Mouse (Mus musculus) small intestine, adult 2 months (tissue): ENCODE data around the gene Vars2. TPM values are rescaled to one million over a fixed set of nuclear protein-coding genes. Genes with fewer than 3 reads are reported as not detected.

Experiments used
- H3K27ac ChIP-seq: fragments of 200-500 bp; 2 replicates; pipeline ENCODE4 v1.5.1; 2012; ENCODE audit warnings: low read depth, low read length, control low read depth, inconsistent platforms; ENCODE audit not compliant: insufficient read depth
- H3K27me3 ChIP-seq: fragments of 200-500 bp; 2 replicates; pipeline ENCODE4 v1.6.1; 2012; ENCODE audit warnings: mild to moderate bottlenecking, moderate library complexity, low read length, inconsistent platforms; ENCODE audit not compliant: control insufficient read depth, insufficient read depth
- H3K36me3 ChIP-seq: fragments of 200-500 bp; 2 replicates; pipeline ENCODE4 v1.6.1; 2012; ENCODE audit warnings: mild to moderate bottlenecking, low read length, control low read depth, inconsistent platforms; ENCODE audit not compliant: control insufficient read depth, insufficient read depth
- H3K4me1 ChIP-seq: fragments of 200-500 bp; 2 replicates; pipeline ENCODE4 v1.6.1; 2012; ENCODE audit warnings: low read length, inconsistent platforms, mixed read lengths; ENCODE audit not compliant: control insufficient read depth, insufficient read depth, insufficient read length
- H3K4me3 ChIP-seq: fragments of 200-500 bp; 2 replicates; pipeline ENCODE4 v1.5.1; 2012; ENCODE audit warnings: low read depth, mild to moderate bottlenecking, control low read depth, inconsistent platforms, low read length, moderate library complexity
- CTCF ChIP-seq: fragments of 200-500 bp; IDR thresholded peaks from 2 replicates; pipeline ENCODE4 v1.5.1; 2012; ENCODE audit warnings: low read depth, mild to moderate bottlenecking, control low read depth, inconsistent platforms, low read length, moderate library complexity, mixed read lengths; ENCODE audit not compliant: insufficient replicate concordance, insufficient read length; ENCODE audit errors: extremely low read depth
- POLR2A ChIP-seq: fragments of 200-500 bp; IDR thresholded peaks from 2 replicates; pipeline ENCODE4 v1.6.1; 2012; ENCODE audit warnings: low read depth, mild to moderate bottlenecking, control low read depth, inconsistent platforms, low read length, moderate library complexity
- WGBS: fragments of 180-500 bp; shearing (Covaris S2); methylation state at CpG from one replicate; pipeline ENCODE4 v1.1.7; 2018; 5-methylcytosine and 5-hydroxymethylcytosine counted together
- polyA plus RNA-seq: library from polyadenylated mRNA; depleted of rRNA; stranded (reverse); fragments of >200 nt; gene quantifications from 2 replicates; pipeline ENCODE4 v1.2.3, GENCODE M21; 2012; rRNA removed

The Vars2 gene
- 18.2 and 26.5 TPM in 2 replicates for polyA plus RNA-seq

DNA sequence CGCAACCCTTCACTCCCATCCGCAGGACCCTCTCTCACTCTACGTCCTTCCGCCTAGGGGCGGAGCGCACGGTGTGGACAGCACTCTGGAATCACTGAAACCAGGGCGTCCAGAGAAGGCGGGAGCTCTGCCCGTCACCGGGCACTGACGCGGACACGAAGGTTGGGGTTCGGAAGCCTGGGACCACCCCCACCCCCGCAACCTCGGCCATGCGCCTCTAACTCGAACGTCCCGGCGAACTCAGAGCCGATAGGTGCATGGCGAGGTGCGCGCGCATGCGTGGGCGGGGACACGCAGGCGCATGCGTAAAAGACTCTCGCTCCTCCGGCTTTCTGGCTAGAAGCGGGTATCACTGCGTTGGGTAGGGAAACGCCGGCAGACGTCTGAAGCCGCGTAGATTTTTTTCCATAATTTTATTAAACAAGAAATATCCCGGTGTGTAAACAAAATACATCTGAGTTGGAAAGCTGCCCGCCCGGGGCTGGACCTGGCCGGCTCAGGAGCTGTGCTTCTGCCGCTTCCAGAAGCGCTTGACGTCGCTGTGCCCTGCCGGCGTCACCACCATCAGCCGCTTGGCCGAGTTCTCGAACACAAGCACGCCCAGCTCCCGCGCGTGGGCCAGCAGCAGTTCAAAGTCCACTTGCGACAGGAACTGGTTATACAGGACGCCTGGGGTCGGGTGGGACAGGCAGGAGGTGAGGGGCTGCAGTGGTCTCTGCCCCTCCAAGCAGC is at the start of gene Vars2:
TSS of gene Vars2 (minus strand) at position 259 of the 732 bp plus-strand sequence.
- under 1% methylated on average over 61 of the region's 61 CpGs for WGBS
- peaks cover 9% of the 10 kb centered on the region for H3K4me1 ChIP-seq
- H3K27me3 ChIP-seq, result no peaks in the 10 kb centered on the region
- TF ChIP-seq CTCF, result 0 out of 2 replicates have a peak, but pooled peaks have one; percentile 13
- TF ChIP-seq POLR2A, result peak; percentile 65; the same call in 1 of the 2 replicates
- peak within 1 kb of the TSS; percentile 70 for H3K27ac ChIP-seq
- H3K4me3 ChIP-seq, result peak within 1 kb of the TSS; percentile 93
- H3K36me3 ChIP-seq, result peaks cover 8% of the 10 kb centered on the region

DNA sequence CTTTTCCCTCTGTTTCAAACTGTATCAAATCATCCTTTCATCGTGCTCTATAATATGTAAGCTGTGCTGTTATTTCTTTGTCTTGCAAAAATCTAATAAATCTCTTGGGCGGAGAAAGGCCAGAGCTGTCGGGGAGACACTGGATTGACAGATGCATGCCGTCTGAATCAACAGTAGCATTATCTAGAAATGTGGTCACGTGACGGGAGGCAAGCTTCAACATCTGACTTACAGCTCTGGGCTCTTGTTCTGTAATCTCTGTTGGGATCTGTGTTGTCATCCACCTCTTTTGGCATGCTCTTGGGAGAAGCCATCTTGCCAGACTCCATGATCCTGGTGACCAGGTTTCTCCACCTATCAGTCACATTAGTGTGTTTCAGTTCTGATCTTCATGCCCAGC is 49.7 kb upstream of the Vars2 start:
- TF ChIP-seq CTCF, result no peak
- no peak for TF ChIP-seq POLR2A
- Histone ChIP-seq H3K4me1 (peaks cover 7% of the 10 kb centered on the region), H3K27me3 (no peaks in the 10 kb centered on the region), H3K36me3 (no peaks in the 10 kb centered on the region), H3K27ac (no peak overlapping the region), H3K4me3 (no peak overlapping the region)
- 95% methylated on average over 6 of the region's 6 CpGs for WGBS

DNA sequence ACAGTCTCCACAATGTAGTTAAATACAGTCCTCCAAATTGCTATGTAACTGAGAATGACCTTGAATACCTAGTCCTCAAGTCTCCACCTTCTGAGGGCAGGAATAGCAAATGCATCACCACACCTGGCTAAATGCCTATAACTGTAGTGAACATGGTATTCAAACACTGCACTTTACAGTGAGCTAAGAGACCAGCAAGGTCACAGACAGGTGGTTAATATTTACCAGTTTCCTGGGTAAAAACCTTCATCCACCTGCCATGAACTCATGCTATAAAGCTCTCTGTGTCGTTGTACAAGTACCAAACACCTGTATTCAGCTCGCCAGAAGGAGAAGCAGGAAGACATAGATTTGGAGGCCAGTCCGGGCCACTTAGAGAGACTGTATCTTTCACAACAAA is 48.7 kb upstream of the Vars2 start:
- H3K4me1 ChIP-seq, result no peaks in the 10 kb centered on the region; the same call in 1 of the 2 replicates
- WGBS, result 25% methylated on average over 3 of the region's 3 CpGs
- no peak for TF ChIP-seq POLR2A
- TF ChIP-seq CTCF, result no peak
- H3K27ac ChIP-seq, result peak overlapping the region; percentile 3; the same call in 1 of the 2 replicates
- no peaks in the 10 kb centered on the region for H3K36me3 ChIP-seq
- no peaks in the 10 kb centered on the region for H3K27me3 ChIP-seq
- no peak overlapping the region for H3K4me3 ChIP-seq

DNA sequence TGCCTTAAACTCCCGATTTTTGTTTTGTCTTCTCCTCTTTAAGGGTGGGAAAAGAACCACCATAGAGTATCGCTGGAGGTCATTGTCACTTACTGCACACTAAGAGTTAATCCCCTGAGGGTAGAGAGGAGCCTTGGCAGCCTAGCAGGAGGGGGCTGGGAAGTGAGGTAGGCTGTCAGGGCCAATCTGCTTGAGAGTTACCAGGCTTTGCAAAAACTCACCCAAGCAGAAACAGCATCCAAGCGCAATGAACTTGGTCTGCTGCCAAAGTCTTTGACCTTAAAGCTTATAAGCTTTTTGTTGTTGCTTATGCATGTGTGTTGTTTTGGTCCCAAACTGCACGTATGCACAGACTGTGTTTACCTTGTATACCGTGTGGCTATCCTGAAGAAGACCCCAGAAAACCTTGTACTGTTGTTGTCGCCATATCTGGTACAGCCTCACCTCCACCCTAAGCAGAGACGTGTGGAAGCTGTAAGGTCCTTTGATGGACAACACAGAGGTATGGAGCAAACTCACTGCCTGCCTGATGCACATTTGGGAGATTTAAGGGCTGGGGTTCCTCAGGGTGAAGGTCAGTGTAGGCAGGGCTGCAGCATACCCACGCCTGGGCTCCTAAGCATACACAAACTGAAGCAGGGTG is 43.4 kb upstream of the Vars2 start:
- Histone ChIP-seq H3K27ac (no peak overlapping the region), H3K4me1 (no peaks in the 10 kb centered on the region; the same call in 1 of the 2 replicates), H3K4me3 (no peak overlapping the region), H3K36me3 (no peaks in the 10 kb centered on the region), H3K27me3 (no peaks in the 10 kb centered on the region)
- no peak for TF ChIP-seq CTCF
- TF ChIP-seq POLR2A, result no peak
- WGBS, result 68% methylated on average over 8 of the region's 8 CpGs

DNA sequence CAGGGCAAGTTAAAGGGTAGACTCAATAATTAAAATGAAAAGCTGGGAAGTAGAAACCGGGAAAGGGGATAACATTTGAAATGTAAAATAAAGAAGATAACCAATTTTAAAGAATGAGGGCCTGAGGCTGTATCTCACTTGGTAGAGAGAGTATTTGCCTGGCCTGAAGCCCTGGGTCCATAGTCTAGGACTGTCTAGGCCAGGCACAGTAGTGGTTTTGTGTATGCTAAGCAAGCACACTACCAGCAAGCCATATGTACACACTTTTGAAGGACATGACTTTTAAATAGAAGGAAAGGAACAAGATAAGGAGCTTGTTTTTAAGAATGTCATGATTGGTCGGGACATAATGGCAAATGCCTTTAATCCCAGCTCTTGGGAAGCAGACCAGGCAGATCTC is 41.2 kb upstream of the Vars2 start:
- Histone ChIP-seq H3K27me3 (no peaks in the 10 kb centered on the region), H3K27ac (no peak overlapping the region; the same call in 1 of the 2 replicates), H3K4me3 (no peak overlapping the region), H3K36me3 (no peaks in the 10 kb centered on the region), H3K4me1 (peaks cover 10% of the 10 kb centered on the region)
- no peak for TF ChIP-seq CTCF
- TF ChIP-seq POLR2A, result no peak
- WGBS, result 37% methylated on average over 2 of the region's 2 CpGs

DNA sequence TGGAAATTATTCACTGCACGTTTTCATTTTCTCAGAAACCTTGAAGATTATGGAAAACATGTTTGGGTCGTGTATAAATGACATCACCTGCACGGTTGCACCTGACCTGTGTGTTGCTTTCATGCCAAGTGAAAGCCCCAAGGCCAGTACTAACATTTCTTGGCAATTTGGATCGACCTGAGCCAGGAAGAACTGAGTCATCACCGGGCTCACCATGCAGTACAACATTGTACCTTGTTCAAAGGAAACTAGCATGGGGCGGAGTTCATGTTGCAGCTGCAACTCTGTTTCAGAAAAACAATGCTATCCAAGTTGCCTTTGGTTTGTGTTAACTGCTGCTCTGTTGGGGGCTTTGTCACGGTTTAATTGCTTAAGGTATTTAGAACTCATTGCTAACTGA is 40.5 kb upstream of the Vars2 start:
- WGBS, result 19% methylated on average over 7 of the region's 7 CpGs

DNA sequence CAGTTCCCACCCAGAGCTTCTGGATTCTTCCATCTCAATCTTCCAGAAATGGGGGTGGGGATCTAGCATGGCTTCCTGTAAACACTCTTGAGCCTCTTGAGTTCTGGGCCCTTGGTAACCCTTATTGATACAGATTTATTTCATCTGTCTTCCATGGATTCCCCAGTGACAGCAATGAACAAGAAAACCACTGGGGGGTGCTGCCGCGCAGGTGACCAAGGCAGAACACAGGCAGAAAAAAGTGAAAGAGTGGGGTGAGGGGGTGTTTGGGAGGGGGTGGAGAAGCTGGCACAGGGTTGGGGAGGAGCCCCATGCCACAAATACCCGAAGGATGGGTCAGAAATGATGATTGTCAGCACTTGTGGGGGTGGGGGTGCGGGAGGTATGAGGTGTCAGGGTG is 38.4 kb upstream of the Vars2 start:
- peak; percentile 74; the same call in 1 of the 2 replicates for TF ChIP-seq CTCF
- TF ChIP-seq POLR2A, result no peak
- no peaks in the 10 kb centered on the region for H3K27me3 ChIP-seq
- H3K27ac ChIP-seq, result no peak overlapping the region
- WGBS, result 25% methylated on average over 4 of the region's 4 CpGs
- H3K4me3 ChIP-seq, result no peak overlapping the region
- peaks cover 10% of the 10 kb centered on the region for H3K4me1 ChIP-seq
- H3K36me3 ChIP-seq, result no peaks in the 10 kb centered on the region

More for the DNA sequence above, 40.5 kb upstream of the Vars2 start:
- TF ChIP-seq POLR2A (no peak), CTCF (no peak)
- no peaks in the 10 kb centered on the region for H3K36me3 ChIP-seq
- no peaks in the 10 kb centered on the region for H3K27me3 ChIP-seq
- no peak overlapping the region for H3K4me3 ChIP-seq
- H3K27ac ChIP-seq, result peak overlapping the region; percentile 27; the same call in 1 of the 2 replicates
- peaks cover 10% of the 10 kb centered on the region for H3K4me1 ChIP-seq
